Mouse (Mus musculus) R1 (cell line): Measurements from ENCODE around the gene Spata46.

Experiments used
- DNase-seq: peaks from one replicate; pipeline ENCODE4 v3.0.0-alpha.2; 2018; ENCODE audit warnings: low read depth, low spot score

The Spata46 gene

DNA sequence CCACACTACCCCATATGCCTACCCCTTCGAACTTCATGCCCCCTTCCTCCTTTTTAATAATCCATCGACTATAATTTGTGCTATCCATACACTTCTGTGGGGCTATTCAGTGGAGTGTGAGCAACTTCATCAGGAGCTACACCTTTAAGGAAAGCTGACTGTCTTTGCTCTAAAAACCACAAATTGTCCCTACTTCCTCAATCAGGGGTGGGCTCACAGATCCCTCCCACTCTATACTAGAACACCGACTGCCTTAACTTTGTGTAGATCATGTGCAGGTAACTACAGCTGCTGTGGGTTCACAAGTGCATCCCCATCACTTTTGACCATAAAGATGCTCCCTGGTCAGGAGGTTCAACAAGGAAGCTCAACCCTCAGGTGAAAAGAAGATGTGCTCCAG, 31.3 kb downstream of the Spata46 start:
- DNase-seq, result no peak

- no peak for DNase-seq
These were observed 34.5 kb downstream of the Spata46 start for GRCm38 (mm10) chr1:170343081-170343480.

DNA sequence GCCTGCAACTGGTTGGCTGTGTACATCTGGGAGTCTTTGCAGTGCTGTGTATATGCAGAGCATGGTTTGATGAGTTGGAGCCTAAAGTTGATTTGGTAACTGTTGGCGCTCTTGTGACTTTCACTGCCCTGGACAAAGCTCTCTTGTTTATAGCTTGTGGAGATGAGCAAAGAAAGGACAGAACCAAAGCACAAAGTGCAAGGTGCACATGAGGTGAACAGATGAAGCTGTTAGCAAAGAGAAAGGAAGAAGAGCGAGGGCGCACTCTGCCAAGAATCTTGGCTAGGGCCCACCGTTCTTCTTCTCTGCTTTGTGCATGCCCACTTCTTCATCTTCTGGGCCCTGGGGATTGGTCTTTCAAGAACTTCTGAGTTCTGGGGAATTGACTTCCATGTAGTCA, 35.3 kb downstream of the Spata46 start:
- no peak for DNase-seq

DNA sequence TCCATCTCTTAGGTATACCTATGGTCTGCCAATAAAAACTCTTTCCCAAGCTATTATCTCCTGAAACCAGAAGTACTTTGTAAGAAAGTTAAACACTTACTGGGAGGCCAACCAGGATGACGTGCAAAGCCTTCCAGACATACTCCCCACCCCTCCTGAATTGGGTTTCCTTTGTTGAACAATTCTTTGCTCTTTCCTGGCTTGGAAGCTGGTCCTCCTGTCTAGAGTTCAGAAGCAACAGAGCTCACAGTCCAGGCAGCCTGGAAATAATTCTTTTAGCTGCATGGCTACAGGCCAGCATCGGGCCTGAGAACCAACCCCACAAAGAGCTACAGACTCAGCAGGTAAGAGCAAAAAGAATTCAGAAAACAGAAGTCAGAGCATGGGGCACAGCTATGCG, 37.7 kb downstream of the Spata46 start:
- no peak for DNase-seq

DNA sequence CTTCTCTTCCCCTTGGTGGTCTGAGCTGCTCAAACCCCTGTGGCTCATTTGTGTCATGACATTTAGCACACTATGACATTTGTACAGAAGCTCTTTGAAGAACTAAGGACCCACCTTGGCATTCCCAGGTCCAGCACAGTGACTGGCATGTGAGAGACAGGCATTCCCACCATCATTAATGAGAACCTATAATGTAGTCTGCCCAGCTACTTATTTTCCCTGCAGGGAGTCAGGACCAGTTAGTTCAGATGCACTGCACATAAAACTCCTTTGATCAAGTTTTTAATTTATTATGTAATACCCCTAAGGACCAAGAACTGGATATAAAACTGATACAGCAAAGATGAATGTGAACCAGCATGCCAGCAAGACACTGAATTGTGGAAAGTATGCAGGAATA, 42.5 kb downstream of the Spata46 start:
- DNase-seq, result no peak

- DNase-seq, result no peak
These were observed 44.7 kb downstream of the Spata46 start for GRCm38 (mm10) chr1:170353335-170353734.

DNA sequence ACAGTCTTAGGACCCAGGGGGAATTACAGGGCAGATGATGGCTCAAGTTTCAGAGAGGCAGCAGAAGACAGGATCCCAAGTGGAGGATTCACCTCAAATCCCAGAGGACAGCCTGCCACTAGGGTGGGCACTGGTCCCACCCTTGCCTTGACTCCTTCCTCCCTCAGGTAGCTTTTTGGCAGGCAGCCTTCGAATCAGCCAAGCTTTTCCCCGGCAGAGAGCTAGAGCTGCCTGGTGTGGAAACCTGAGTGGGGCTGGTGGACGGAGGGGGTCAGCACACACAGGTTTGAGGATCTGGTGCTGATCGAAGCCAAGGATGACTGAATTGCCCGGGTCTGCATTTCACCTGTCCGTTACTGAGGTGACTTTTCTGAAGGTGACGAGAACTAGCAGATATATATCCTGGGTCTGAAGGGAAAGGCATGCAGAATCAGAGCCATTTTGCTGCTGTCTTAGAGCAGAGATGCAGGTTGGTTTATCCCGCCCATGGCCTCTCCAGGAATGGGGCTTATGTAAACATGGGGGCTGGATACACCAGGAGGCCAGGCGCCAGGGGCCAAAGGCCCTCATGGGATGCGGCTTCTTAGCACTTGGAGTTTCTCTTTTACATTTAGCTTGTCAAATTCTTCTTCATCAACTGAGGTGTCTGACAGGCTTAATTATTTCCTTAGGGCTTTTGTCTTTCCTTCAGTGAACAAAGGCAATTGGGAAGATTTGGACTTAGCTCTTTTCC, 51.7 kb downstream of the Spata46 start:
- DNase-seq, result no peak
